Mouse (Mus musculus) right cerebral cortex, adult 18-20 months (tissue): Measurements from ENCODE around the gene Bach2.

Experiments used
- DNase-seq: peaks from one replicate; pipeline ENCODE4 v3.0.0; 2022; ENCODE audit warnings: mixed read lengths

Gene Bach2

DNA sequence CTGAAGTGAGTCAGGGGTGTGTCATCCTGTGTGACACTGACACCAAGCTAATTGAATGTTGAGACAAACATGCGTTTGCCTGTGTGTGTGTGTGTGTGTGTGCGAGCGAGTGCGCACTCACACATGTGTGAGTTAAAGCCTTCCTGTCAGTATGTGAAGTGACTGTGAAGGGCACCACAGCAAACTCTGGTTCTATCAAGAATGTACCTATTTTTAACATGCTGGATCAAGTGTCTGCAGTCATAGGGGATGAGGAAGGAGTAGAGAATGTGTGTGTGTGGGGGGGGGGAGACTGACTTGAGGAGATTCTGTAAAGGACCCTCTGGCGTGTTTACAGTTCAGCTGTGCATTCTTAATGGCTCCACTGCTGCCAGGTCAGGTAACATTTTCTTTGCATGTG lies 64.1 kb downstream of the Bach2 start:
- DNase-seq = no peak

DNA sequence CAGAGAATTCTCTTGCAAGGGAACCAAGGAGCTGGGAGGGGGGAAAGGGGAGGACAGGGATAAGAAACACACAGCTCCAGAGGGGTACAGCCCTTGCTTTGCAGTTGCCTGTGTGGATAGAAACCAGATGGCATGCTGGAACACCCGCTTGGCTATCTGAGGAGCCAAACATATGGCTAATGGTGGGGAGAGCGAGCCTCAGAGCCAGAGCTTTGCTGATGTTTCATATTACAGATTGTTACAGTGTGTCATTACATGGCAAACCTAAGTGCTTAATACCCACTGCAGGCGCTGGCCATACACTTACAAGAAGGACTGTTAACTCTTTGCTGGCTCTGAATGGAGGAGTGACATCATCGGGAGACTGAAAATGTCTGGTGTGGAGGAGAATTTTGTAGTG lies 64.5 kb downstream of the Bach2 start:
- peak; percentile 38 for DNase-seq

DNA sequence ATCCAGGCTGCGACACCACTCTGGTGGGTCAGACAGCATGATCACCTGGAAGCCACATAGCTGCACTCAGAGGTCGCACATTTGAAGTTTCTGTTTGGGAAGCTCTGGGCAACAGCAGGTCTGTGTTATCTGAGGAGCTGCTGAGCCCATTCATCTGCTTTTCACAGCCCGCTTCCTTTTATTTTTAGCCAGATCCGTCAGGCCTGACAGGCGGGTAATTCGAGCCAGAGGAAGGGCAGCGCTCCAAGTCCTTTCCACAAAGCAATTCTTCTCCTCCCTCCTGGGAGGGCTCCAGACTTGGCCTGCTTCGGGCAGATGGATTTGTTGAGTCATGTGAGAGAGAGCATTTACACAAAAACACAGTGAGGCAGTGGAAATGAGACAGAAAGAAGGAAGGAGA lies 65.1 kb downstream of the Bach2 start:
- peak; percentile 95 for DNase-seq

DNA sequence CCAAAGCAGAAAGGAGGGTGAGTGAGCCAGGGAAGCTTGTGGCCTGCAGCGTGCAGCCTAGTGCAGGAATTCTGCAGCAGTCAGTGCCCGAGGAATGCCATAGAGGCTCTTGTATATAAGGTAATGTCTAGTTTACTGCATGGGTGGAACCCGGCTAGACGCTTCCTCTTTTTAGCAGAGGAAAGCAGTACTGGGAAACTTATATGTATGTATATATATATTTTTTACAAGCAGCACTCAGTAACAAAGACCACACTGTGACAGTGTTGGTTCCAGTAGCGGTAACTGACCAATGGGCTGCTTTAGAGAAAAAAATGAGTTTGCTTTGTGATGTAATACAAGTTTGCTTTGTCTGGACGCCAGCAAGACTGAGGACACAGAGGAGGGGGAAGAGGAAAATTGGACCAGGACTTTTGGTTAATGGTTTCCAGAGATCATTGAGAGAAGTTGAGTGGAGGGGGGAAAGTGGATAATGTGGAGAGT lies 65.7 kb downstream of the Bach2 start:
- no peak for DNase-seq

DNA sequence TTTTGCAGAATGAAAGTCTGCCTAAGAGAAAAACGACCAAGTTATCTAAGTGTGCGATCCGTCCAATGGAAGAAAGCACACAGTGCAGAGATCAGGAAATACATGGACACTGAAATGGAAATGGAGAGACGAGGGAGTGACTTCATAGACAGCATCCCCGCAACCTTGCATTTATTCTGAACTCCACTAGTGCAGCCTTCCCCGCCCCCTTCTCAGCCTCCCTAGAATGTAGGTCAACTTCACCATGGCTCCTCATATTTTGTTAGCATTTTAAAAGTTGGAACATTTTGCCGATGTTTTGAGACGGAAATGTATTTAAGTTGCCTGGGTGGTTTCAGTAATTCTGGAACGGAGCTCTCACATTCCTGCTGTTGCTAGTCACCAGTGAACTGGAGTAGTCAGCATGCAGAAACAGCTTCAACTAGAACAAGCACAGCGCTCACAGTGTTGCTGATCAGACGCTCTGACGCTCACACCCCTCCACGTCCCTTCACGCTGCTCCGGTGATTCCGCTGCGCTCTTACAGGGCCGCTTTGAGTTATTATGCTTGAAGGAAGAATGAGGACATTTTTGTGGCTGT lies 66.5 kb downstream of the Bach2 start:
- peak; percentile 34 for DNase-seq

DNA sequence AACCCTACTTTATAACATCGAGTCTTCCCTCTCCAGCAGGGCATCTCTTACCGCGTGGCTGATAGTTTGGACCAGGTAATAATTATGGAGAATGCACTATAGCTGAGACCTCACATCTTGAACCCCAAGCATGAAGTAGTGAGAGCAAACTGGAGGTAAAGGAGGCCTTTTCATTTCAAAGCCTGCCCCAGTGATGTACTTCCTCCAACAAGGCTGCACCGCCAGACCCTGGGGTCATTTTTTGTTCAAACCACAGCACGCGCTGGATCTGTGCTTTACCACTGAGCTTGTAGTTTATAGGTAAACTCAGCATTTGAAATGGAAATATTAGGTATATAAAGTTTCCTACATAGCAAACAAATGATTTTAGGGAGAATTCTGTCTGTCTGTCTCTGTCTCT lies 67.1 kb downstream of the Bach2 start:
- no peak for DNase-seq

DNA sequence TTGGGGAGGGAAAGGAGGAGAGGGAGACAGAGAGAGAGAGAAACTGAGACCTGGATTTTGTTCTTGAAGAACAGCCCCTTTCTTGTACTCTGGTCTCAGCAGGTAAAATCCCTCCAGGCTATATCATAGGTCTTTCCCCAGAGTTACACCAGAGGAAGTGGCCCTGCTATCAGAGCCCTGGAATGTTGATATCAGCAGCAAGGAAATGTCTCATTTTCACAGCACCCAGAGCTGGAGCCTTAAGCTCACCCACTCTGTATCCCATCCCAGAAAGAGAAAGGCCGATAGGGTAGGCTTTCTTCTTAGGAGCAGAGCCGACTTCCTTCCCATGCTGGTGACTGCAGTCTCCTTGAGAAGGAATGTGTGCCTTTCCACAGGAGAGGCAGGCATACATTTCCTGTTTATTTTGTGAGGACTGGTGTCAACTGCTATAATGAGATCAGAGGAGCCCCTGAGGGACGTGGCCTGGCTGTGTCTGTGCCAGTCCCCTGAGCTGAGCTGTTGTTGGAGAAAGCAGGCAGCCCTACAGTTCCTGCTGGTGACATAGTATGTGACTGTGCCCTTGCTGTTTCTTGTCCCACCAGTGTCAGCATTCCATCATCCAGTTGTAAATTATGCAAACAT lies 67.7 kb downstream of the Bach2 start:
- DNase-seq = no peak

DNA sequence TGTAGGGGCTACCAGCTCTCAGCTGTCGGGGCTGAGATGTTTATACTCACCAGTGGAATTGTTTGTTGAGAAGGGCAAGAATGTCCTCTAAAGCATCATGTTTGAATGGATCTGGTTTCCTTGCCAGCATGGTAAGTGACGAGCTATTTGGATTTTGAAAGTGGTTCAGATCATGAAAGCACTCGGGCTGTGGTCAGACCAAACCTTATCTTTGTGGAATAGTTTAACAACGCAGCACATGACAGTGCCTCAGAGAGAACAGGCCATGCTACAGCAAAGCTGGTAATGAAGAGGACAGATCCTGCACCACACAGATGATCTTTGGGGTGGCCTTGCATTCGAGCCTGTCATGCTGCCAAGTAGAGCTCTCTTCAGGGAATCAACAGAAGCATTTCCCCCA lies 68.6 kb downstream of the Bach2 start:
- DNase-seq = no peak

DNA sequence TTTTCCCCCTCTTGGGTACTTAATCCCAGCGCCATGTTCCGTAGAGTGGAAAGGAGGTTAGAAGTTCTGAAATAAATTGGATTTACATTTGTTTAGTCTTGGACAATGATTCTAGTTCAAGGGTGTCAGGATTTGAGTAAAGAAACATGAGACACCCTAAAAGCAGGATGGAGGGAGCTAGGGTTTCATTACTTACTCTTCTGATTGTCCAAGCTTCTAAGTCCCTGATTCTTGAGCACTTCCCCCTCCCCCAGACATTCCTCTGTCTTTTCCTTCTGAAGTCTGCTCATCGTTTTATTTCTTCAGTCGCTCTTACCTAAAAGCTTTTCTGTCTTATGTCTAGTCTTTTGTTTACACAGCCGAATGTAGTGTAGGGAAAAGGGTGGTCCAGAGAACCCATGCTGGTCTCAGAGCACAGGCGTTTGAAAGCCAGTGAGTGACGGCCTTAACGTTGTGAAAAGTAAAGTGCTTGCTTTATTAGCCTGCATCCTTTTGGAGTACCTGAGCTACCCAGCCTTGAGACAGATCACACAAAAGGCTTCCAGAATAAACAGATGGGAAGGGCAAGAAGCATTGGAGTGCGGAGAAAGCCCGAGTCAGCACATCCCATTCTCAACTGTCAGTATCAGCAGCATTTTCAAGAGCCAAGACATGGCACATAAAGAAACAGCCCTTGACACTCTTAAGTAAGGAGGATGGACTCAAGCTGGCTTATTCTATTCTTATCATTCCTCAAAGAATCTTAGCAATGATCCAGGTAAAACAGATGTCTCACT lies 73.8 kb downstream of the Bach2 start:
- DNase-seq = no peak

DNA sequence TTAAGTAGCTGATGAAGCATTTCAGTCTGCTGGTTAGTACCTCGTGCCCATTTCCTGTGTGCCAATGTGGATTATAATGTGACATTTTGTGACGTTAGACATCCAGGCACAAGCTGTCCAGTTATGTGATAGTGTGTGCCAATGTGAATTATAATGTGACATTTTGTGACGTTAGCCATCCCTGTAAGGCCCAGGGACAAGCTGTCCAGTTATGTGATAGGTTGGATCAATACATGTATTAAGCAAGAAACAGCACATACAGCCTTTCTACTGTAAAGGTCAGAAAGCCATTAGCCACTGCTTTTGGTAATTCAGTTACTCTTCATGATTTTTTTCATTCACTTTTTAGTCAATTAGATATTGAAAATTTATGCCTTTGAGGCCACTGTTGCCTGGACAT lies 76.3 kb downstream of the Bach2 start:
- DNase-seq = no peak

DNA sequence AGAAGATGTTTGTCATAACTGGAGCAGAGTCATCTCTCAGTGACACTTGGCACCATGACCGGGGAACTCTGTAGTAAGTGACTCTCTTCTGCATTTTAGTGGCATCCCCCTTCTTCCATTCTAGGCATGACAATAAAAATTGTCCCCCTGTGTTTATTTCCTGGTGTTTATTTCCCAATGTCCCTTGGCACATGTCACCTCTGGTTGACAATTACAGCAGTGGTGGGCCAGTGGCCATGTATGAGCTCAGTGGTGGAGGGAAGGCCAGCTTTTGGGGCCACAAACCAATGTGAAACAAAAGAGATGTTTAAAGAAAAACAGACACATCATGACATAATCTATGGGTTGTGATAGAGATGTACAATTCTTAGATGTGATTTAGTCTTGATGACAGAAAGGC lies 80.0 kb downstream of the Bach2 start:
- DNase-seq = no peak

DNA sequence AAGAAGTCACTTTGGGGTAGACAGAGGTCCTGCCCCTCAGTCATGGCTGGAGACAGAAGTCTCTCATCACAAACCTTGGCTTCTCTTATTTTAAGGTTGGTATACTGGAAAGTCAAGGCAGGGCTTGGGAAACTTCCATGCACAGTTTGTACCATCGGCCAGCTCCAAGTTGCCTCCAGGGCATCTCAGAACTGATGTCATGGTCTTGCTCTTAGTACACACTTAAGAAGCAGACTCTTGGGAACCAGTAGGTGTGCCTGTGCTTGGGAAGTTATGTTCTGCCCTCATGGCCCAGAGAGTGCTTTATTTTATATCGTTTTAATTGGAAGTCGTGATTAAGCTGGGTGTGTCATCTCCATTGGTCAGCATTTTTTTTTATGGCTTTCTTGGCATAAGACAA lies 80.7 kb downstream of the Bach2 start:
- no peak for DNase-seq

DNA sequence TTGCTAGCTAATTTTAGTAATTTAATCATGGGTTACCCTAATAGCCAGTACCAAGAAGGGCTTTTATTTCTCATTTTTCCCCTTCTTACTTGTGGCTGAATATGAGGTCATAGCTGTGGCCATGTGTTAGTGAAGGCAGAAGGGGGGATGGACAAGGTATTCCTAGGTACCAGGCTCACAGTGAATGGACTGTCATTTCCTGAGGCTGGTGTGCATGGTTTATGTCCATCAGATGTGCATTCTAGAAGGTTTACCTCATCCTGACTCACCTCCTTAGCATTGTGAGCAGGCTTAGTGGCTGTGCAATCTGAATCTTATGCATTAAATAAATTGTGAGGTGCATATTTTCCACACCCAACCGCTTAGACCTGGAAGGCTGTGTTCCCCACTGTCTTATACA lies 81.4 kb downstream of the Bach2 start:
- no peak for DNase-seq

DNA sequence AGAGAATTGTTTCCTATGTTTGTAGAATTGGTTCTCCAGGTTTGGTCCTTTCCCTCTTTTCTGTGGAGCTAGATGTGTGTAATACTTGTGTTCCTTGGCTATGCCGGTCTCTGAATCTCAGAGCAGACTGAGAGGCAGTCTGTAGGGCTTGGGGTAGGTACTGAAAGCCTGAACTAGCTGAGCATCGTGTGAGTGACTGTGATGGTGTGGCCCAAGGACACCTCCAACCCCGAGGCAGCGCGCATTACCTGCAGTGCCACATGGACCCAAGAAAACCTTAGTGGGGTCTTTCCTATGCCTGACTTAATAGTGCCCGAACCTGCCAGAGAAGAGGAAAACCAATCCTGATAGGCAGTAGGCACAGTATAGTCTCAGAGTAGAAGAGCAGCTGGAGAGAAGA lies 85.5 kb downstream of the Bach2 start:
- no peak for DNase-seq

DNA sequence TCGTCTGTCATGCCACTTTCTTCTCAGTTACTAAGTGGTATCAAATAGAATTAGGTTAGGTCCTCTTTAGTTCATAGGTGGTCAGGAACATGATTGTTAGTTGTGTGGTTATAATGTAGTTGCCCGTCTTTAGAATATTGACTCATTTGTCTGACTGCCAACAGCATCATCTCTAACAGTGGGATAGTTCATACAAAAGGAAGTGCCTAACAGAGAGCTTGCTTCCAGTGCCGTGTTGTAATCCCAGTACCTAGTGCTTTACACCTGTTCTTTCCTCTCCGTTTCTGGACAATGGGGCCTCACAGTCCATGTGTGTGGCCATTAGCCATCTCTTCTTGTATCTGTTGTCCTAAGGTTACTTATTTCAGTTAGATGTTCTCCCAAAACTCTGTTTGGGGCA lies 86.4 kb downstream of the Bach2 start:
- no peak for DNase-seq

DNA sequence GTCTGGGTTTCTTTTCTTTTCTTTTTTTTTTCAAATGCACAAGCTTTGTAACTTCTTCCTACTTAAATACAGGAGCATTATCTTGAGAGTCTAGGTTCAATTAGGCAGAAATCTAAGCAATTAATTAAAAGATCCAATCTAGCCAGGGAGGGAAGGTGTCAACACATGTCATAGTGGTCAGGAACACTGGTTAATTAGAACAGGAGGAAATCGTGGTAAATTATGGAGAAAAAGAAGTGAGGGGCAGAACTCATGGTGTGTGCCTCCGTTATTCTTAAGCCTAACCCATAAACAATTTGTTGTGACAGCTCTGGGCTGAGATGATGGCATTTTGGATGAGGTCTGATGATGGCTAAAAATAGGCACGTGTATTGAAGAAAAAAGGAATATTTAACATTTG lies 87.0 kb downstream of the Bach2 start:
- no peak for DNase-seq

DNA sequence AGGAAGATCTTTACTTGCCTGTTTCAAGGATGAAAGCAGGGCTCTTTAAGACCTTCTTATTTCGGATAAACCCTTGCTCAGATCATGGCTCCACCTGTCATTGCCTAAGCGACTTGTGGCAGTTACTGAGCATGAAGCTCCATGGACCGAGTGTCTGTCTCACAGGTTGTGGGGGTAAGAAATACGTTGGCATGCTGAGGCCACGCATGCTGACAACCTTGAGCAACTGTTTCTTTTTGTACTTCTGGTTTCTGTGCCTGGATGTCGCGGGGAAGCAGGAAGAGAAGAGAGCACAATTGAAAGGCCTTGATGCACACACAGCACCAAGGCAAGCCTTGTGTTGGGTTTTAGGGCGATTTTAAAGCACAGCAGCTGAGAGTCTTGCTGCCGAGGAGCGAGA lies 87.7 kb downstream of the Bach2 start:
- no peak for DNase-seq

DNA sequence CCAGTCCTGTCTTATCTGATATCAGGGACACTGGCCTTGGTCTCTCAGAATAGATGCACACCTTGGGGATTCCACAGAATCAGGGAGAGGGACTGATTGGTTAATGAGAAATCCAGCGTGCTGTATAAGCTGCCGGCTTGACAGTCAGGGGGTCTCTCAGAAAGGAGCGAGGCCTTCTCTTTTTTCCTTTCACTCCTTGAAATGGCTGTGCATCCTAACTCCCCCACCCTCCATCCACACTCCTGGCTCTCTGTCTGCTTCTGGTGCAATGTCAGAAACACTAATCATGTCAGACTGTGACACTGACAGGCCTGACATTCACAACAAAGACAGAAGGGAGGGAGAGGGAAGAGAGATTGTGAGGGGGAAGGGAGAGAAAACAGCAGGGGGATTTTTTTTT lies 88.3 kb downstream of the Bach2 start:
- no peak for DNase-seq

DNA sequence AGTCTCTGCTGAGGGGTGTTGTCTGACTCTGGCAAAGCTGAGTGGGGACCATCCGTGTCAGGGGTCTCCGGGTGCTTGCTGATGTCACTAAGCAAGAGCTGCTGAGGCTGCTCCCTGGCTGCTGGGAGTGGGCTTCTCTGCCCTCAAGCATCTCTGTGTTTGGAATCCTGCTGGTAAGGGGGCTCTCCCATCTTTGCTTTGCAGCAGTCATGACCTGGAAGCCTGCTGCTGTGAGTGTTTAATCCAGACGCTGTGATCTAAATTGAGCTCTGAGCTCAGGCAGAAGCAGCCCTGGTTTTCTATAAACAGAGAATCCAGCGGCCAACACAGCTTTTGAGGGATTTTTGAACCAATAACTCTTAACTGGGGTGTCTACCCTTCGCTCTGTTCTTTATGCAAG lies 89.0 kb downstream of the Bach2 start:
- no peak for DNase-seq

DNA sequence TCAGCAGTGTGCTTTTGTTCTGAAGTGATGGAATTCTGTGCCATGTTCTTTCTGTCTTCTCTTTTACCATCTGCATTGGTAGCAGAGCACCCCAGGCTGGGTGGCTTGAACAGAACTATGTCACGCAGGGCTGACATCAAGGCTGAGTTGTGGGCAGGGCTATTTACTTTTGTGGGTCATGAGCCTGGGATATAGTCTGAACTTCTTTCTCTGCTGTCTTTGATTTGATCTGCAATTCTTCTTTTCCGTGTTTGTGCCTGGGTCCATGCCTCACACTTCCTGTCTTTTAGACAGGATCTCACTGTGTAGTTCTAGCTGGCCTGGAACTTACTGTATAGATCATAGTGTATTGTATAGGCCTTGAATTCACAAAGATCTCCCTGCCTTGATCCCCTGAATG lies 90.0 kb downstream of the Bach2 start:
- no peak for DNase-seq

DNA sequence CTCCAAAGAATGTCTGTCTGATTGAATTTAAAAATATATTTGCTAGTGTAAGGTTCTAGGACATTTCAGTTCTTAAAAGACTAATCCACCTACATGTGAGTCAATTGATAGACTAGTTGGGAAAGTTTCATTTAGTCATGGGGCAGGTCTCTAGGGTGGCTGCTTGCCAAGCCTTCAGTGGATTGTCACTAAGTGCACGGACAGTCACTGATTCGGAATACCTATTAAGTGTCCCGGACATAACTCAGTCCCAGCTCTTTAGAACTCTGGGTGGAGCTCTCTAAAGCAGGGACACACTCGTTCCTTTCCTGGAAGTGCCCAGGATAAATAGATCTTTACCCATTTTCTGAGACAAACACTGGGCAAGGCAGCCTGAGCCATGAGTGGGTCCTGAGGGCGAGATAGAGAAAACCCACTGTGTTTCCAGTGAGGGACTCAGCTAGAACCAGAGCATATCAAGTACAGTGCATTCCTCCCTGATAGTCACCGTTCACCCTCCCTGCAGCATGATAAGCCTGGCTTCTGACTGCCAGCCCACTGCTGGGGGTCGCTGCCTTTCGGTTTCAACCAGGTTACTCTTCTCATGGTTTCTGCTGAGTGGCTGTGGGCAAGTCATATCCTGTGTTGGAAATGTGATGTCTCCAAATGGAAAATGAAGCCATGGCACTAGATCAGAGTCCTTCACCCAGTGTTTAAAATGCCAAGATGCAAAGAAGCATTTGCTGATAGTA lies 92.1 kb downstream of the Bach2 start:
- no peak for DNase-seq

DNA sequence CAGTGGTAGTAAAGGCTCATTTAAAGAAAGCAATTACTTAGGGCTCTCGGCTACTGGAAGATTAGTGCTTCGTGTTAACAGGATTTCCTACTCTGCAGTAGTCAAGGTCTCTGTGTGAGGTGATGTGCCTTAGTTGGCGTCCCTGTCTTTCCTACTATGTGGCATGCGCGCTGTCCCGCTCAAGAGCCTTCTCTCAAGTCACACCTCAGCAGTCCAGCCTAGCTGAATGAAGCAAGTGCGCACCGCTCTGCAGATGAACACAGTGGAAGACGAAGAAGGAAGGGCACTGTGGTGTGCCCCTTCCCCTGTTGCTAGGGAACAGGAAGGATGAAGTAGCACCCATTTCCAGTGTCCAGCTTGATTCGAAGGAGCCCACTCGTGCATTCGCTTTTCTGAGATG lies 93.4 kb downstream of the Bach2 start:
- DNase-seq = no peak

DNA sequence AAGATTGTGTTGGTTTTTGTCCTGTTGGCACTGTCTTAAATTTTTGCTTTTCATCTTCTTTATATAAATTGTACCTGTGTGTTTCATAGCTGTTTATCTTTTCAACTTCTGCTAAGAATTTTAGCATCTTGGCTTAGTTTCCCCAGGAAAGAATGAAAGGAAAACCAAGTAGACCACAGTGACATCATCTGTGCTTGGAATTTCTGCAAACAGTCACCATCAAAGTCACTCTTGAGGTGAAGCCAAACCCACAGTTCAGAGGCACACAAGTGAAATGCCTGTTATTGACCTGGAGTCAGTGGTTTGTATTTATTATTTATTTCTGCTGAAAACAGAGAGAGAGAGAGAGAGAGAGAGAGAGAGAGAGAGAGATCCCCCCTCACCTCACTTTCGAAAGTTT lies 95.5 kb downstream of the Bach2 start:
- no peak for DNase-seq

DNA sequence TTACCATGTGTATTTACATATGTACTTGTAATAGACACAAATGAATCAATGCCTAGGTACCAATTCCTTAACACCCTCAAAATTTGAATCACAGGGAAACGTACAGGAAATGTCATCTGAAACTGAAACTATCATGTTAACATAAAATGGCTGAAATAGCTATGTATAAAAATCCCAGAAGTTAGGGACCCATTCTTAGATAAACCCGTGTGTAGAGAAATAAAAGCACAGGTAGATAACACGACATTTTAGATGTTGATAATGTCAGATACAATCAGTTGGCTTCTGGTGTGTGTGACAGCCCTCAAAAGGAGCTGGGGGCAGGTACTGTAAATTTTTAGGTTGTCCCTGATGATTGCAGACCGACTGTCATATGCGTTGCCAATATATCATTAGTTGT lies 96.2 kb downstream of the Bach2 start:
- DNase-seq = no peak
